Mouse (Mus musculus) heart, postnatal 0 days (tissue): ENCODE measurements around the gene Cnot1.

ENCODE experiments used
- CTCF ChIP-seq: IDR thresholded peaks from 2 replicates; pipeline ENCODE4 v1.5.1; 2016; ENCODE audit warnings: antibody characterized with exemption, control low read depth, low read depth
- EP300 ChIP-seq: IDR thresholded peaks from 2 replicates; pipeline ENCODE4 v1.6.1; 2016; ENCODE audit warnings: antibody characterized with exemption, low read depth

GRCm38 (mm10) chr8:95816044-95816708 lies 8.9 kb upstream of the Cnot1 start:
- no peak for TF ChIP-seq EP300
- no peak for TF ChIP-seq CTCF
